Mouse (Mus musculus) left cerebral cortex, postnatal 14 days (tissue): ENCODE measurements around the gene Zdhhc16. TPM values are rescaled to one million over a fixed set of nuclear protein-coding genes. Genes with fewer than 3 reads are reported as not detected.
"Not testable (repeated sequence)": the region's sequence is repeated elsewhere in the genome, so short reads cannot be mapped to it uniquely, and the experiment has no call there.

Experiments
- DNase-seq, 2 experiments: peaks; one replicate each; pipeline ENCODE4 v3.0.0; 2021 to 2022; ENCODE audit warnings: low spot score in 2 of 2, mixed read lengths in 1 of 2
- intact Hi-C: fragments of 180-260 bp; cut with DNase I; formaldehyde crosslinking; loops from one replicate; pipeline ENCODE4 v1.15.1; 2025
- total RNA-seq, 2 experiments: library from RNA; stranded (reverse); gene quantifications; 2 replicates each; pipeline ENCODE4 v1.2.3; 2021

The Zdhhc16 gene
- total RNA-seq, 2 experiments from 2014 or later = 54.9 to 60.4 TPM

DNA sequence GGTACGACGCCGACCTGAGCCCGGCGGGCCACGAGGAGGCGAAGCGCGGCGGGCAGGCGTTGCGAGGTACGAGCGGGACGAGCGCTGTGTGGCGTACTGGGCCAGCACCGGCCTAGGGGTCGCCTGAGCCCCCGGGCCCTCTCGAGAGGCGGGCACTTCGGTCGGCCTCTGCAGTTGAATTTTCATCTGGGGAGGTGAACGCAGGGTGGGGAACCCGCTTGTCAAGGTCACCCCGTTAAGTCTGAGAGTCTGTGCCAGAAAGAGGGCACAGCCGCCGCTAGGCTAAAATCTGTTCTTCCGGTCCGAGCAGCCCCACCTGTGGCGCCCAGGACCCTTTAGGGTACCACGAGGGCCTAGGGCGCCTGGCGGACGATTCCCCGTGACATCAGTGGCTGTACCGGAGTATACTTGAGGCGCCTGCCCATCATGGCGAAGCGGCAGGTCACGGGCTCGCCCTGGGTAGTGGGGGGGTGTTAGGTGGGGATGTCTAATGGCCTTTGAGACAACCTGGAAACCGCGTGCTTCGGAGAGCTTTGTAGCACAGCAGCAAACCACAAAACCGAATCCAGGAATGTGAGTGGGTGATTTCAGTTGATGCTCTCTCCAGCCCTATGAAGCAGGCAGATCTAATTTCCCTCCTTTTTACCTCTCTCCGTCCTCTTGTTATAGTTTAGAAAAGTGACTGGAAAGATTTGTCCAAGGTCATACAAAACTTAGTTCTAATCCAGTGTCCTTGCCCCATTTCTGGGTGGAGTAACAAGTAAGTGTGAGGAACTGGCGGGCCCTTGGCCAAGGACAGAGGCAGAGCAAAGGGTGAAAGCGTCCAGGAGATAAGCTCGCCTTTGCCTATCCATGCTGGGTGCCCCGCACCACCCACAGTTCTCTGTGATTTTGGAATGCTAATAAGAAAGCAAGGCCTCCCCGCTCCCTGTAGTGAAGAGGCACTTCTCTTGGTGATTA lies 20.9 kb upstream of the Zdhhc16 start:
- intact Hi-C loops = no loop called here
- DNase-seq = peak in 1 of 2 experiments; percentile 20

DNA sequence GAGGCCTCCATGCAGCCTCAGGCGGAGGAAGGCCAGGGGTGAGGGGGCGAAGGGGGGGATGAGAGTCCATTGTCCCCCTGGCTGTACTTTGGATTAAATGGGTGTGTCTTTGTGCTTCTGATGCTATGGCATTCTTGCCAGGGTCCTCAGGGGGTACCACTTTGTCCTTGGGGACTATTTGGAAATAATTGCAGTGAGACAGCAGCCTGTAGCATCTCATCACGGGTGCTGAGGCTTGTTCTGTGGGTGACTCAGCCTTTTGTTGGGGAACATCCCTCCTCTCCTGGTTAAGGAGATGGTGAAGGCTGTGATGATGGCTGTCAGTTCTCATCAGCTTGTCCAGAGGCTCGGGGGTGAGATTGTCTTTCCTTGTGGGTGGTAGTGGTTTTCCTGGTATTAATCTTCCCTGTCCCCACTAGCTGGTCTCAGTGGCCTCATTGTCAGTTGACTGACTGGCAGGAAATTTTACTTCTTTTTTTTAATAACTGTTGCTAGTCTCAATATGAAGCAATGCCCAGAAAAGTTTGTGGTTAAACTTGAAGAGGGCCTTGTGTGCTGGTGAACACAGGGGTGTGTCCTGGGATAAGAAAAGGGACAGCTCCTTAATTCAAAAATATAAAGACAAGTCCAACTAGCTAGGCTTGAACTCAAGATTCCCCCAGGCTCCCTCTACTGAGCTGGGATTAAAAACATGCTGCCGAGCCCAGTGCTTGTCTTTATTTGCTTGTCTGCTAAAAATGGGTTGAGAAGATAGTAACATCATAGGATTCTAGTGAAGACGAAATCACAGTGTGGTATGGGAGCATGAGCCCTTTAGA lies 19.3 kb upstream of the Zdhhc16 start:
- intact Hi-C loops = no loop called here
- no peak for DNase-seq

DNA sequence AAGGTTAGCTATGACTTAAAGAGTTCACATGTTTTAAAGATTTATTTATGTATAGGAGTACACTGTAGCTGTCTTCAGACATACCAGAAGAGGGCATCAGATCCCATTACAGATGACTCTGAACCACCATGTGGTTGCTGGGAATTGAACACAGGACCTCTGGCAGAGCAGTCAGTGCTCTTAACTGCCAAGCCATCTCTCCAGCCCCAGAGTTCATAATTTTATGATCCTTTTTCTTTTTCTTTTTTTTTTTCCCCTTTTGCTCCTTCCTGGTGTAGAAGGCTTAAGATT lies 18.7 kb upstream of the Zdhhc16 start:
- intact Hi-C loops, DNase-seq: not testable (repeated sequence)

DNA sequence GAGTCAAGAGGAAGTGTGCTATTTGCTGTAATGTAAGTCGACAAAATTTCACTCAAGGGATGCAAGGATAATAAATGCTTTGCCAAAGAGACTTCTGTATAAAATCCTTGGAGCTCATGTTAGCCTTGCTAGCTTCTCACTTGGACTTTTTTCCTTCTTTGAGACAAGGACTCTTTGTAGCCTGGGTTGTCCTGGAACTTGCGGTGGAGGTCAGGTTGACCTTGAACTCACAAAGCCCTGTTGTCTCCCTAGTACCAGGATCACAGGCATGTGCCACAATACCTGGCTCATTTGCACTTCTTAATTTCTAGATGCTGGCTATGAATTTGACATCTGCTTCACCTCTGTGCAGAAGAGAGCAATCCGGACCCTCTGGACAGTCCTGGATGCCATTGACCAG lies 18.0 kb upstream of the Zdhhc16 start:
- intact Hi-C loops = no loop called here
- DNase-seq = no peak

DNA sequence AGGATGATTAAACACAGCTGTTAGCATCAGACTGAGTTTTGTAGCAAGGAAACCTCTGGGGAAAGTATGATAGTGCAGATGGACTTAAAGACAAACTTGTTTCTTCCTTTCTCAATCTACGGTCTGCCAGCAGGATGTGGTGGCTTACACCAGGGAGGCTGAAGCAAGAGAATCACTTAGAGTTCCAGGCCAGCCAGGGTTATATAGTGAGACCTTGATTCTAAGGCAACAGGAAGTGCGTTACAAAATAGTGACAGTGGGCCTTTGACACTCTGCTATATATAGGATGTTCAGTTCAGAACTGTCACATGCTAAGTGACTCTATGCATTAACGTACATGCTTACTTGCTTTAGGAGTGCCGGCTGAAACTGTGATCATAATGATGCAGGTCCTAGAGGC lies 16.4 kb upstream of the Zdhhc16 start:
- no peak for DNase-seq
- intact Hi-C loops = no loop called here

DNA sequence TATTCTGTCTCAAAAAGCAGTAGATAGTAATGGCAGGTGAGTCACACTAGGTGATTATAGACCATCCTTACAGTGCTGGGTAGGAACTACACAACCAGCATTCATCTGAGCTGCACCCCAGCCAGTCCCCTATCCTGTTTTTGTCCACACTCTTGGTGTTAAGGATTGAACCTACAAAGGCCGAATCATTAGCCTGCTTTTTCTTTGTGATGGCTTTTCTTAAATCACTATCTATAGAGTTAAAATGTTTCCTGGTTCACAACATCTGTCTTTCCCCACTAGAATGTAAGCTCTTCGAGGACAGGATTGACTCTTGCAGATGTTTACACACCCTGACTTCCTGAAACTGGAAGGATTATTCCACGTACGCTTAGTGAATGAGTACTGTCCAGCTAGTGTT lies 13.8 kb upstream of the Zdhhc16 start:
- intact Hi-C loops = no loop called here
- no peak for DNase-seq

DNA sequence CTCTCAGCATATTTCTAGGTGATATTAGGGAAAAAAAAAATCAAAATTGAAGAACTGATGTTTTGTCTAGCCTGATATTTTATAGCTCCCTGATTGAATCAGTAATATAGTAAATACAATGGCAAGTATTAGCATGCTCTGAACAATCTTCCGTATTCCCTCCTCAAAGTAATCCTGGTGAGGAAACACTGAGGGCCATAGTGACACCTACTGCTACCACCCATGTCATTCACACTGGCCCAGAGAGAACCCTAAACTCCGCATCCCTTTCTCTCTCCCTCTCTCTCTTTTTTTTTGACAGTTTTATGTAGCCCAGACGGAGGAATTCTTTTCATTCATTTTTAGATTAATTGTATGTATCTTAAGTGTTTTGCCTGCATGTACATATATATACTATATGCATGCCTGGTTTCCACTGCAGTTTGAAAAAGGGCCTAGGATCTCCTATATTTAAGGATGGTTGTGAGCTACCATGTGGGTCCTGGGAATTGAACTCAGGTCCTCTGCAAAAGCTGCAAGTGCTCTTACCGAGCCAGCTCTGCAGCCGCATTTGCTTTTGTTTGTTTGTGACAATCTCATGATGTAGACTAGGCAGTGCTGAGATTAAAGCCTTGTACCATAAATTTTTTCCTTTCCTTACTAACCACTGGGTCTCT lies 12.7 kb upstream of the Zdhhc16 start:
- no peak for DNase-seq
- intact Hi-C loops = no loop called here

DNA sequence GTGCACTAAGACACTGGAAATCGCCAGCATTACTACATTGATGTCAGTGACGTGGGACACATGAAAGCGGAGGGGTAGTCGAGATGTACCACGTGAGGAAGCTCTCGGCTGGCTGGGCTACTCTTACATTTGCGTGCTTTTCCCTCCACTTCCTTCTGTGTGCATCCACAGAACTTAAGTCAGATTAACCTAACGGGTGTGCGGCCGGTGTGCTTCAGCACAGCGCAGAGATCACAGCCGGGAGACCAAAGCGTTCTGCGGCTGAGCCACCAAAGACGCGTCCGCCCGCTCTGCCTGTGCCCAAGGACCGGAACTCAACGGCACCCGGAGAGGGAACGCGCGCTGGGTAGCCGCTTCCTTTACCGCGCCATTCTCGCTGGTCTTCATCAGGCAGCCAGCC lies 594 bp upstream of the Zdhhc16 start:
- peak; percentile 26 to 49 for DNase-seq
- intact Hi-C loops = no loop called here

DNA sequence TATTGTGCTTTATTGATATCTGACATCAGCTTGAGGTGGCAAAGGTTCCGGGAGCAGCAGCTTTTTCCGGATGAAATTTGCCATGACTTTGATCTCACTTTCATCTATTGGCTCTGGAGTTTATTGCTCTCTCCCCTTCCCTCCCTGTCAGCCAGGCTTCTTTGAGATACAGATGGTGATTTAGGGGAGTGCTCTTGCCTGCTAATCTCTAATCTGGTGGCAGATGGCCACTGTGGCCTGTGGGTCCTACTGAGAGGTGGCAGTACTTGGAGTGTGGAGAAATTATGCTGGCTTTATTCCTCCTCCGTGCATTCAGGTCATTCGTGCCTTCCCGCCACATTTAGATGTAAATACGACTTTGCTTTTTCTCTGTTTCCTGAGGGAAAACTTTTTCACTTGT lies 844 bp downstream of the Zdhhc16 start:
- no peak for DNase-seq
- intact Hi-C loops = no loop called here

DNA sequence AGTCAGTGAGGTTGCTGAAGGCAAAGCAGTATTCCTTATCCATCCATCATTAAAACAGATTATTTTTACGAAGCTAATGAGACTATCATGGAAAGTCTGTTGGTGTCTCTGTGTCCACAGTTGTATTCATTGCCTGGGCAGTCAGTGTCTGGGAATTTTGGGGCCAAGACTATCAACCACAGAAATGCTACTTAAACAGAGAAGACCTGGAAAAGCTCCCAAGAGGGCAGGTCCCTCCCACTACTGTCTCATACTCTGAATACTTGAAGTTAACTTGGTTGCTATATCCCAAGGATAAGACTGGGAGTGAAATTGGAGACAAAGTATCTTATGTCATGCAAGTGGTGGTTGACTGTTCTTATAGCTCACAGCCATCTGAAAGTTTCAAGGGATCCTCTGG lies 2.6 kb downstream of the Zdhhc16 start:
- DNase-seq = no peak
- intact Hi-C loops = no loop called here

DNA sequence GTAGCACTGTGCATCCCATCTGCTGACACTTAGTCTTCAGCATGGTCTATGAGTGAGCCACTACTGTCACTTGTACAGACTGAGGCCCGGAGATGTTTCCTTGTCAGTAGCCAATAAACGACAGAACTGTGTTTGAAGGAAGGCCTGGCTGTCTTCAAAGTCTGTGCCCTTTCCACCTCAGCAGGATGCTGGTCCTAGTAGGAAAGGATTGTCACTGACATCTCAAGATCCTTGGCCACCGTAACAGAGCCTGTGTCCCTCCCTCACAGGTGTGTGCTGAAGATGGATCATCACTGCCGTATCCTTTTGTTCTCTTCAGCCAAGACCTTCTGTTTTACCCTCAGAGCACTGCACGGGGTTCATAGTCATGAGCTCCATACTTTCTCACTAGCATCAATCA lies 5.3 kb downstream of the Zdhhc16 start:
- no peak for DNase-seq
- intact Hi-C loops = no loop called here

DNA sequence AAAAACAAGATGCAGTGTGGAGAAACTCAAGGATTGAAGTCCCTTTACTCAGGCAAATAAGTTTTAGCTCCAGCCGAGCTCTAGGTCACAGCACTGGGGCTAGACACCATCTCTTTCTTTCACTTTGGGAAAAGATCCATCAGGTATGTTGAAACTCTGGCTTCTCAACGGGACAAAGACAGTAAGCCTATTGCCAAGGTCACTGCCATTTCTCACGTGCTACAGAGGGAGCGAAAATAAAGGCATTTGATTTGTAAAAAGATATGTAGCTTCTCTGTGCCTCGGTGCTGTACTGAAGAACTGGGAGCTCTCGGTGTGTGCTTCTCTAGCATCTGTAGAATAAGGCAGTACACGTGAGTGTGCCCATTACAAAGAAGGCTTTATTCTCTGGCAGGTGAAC lies 10.6 kb downstream of the Zdhhc16 start:
- DNase-seq = no peak
- intact Hi-C loops = no loop called here

DNA sequence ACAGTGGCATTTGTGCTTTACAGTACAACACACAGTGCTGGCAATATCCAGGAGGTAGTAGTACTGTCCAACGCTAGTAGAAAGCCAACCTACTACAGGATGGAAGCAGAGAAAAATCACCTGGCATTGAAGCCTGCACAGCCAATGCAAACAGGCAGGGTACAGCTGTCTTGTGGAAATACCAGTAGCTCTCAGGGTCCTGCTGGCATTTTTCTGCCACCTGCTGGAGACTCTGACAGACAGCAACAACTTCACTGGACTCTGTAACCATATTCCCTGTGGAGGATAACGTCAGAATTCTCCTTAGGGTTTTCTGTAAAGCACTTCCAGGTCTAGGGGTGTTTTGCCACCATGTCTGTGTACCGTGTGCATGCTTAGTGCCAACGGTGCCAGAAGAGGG lies 19.0 kb downstream of the Zdhhc16 start:
- peak; percentile 28 to 55 for DNase-seq
- intact Hi-C loops = loop anchor here (5.0 kb wide), 1 partner anchor 75 kb away; no protein-coding TSS in a partner anchor

DNA sequence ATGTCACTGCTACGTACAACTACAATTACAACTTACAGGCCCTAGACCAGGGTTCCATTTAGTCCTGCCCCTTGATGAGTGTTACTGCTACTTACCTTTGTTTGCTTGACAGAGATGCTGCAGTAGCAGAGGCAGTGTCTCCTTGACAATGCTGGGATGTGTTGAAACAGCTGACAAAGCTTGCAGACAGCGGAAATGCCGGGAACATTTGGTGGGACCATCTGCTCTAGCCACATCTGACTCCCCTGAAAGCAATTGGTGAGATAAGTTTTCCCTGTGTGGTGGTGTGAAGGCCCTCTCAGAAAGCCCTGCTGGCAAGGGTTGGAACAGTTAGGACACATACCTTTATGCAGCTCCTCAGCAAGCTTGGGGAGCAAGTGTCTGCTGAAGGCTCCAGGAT lies 20.3 kb downstream of the Zdhhc16 start:
- intact Hi-C loops = loop anchor here (5.0 kb wide), 1 partner anchor 74 kb away; no protein-coding TSS in a partner anchor
- DNase-seq = peak; percentile 18 to 24

DNA sequence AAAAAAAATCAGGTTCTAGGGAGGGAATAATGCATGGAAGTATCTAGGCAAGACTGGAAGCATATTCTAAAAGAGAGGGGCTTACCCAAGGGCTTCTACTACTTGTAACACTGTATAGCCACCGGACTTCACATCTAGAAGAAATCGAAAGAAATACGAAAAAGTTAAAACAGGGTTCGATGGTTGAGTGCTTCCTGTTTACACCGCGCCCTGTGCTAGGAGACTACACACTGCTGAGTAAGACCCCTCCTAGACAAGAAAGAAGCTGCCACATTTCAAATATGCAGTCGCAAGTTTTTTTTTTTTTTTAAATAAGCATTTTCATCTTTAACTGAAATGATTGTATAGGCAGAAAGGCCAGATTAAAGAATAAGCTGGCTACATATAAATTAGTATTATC lies 36.3 kb downstream of the Zdhhc16 start:
- no peak for DNase-seq
- intact Hi-C loops = no loop called here

DNA sequence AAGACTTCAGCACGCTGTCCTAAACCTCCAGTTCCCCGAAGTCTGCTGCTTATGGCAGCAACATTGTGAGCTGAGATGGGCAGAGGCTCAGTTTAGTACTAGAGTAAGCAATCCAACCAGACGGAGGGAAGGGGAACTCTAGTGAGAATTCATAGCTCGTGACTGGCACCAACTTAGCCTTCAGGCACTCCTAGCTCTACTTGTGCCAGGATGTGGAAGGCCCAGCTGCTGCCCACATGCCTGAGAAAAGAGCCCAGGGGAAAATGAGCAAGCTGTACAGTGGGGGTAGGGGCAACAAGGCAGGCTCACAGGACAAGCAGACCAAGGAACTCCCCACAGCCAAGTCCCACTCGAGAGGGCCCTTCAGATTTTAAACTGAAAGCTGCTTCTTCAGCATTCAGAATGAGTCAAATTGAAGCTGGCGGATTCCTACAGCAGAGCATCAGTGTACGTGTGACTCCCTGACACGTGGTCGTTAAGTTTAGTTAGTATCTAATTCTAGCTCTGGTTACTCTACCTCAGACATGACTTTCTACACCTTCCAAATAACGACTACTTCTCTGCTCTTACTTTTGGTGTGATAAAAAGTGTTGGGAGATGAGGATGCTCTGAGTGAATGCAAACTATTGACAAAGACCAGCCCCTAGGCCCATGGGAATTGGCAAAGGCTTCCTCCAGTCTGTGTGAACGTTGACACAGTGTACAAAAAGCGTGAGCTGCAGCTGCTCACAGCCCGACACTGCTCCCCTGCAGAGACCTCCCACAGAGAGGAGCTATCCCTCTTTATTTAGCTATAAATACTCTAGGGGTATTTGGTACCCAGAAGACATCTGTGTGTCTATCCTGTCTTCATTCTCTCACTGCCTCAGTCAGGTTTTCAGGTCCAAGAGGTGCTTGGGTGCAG lies 40.9 kb downstream of the Zdhhc16 start:
- DNase-seq = peak; percentile 48 to 76
- intact Hi-C loops = no loop called here

DNA sequence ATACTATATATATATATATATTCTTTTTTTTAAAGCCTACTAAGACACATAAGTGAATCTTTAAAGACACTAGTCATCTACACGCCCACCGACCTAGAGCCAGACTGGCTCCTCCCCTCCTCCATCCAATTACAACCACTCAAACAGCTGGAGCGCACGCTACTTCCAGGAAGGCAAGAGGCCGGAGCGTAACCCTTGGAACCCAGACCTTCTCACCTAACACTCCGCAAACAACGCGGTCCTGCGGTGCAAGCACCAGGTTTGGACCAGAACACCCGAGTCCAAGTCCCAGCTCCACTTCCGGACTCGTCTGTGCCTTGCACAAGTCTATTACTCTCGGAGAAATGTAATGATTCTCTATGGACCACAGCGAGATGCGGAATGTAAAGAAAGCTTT lies 47.1 kb downstream of the Zdhhc16 start:
- intact Hi-C loops = loop anchor here (5.0 kb wide), 1 partner anchor 37 kb away; no protein-coding TSS in a partner anchor
- peak in 1 of 2 experiments; percentile 33 for DNase-seq

DNA sequence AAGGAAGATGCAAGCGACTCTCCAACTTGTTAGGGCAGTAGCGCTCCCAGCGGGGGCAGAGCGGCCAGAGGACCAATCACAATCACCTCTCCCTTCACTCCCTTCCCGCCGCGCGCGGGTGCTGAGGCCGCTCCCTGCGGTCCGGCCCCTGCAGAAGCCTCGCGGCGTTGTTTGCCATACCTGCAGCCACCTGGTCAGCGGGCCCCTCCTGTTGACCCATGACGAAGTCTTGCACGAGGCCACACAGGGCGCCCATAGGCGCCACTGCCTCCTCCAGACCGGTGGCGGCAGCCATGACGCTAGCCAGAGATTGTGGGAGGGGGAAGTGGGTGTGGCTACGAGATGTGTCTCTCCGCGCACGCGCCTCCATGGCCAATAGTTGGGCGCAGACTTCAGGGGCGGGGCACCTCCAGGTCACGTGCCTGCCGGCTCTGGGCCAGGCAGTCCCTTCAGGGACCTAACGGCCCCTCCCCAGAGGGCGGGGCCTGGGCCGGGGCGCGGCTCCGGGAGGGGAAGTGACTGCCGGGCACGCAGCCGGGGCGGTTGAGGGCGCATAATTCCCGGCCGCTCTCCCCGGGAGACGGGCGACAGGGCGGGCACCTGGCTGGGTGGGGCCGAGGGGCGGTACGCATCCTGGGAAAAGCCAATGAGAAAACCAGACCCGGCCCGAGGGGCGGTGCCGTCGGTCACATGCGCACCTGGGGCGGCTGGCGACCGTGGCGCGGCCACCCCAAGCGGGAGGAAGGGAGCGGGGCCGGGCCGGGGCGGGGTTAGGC lies 47.7 kb downstream of the Zdhhc16 start, which contains the start of gene Mms19:
Mms19 (minus strand) TSS at position 339 of the 776 bp plus-strand sequence.
- intact Hi-C loops = loop anchor here (5.0 kb wide), 1 partner anchor 36 kb away; no protein-coding TSS in a partner anchor
- DNase-seq = peak; percentile 99
